Mouse (Mus musculus) layer of hippocampus, adult 9-10 months (tissue): ENCODE data around the gene Cyct.

ENCODE experiments used
- DNase-seq: peaks from one replicate; pipeline ENCODE4 v3.0.0; 2022; ENCODE audit warnings: low spot score

Cyct gene

DNA sequence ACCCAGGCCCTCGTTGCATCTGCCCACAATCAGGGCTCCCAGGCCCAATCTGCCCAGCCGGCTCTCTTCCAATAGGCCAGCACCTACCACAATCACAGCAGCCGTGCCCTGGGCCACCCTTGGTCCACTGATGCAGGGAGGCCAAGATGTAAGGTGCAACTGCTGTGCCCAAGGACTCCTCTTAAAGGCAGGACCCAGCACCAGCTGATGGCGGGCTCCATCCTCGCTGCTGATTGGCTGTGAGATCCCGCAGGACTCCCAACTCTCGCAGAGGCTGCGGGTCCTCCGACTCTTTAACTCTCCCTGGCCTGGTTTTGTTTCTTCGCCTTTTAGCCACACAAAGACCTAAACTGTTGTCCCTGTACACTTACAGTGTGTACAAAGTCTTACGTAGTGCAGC is at the start of gene Cyct:
TSS of gene Cyct (minus strand) at position 225 of the 400 bp plus-strand sequence.
- DNase-seq, result no peak

- DNase-seq, result no peak
These were observed 49.7 kb upstream of the Cyct start for GRCm38 (mm10) chr2:76409986-76410385.

GRCm38 (mm10) chr2:76409526-76409925 is 49.3 kb upstream of the Cyct start:
- DNase-seq, result no peak

DNA sequence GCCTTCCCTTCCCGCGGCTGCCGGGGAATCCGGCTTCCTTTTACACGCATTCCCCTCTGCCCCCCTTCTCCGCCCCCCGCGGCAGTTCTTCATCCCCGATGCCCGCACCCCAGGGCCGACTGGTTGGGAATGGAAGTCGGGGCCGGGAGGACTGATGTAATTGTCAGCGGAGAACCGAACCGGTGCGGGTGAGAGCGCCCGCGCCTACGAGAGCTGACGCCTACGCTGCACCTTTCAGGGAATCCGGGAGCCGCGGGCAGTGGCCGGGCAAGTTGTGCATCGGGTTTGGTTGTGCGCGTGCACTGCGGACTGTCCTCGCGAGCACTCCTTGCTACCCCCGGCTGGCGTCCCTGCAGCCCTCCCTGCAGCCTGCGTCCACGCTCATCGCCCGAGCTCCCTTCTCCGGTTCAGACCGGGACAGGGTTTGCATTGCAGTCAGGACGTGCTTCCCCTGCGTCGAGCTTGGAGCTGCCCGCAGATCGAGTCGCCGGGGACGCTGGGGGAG is 46.7 kb upstream of the Cyct start:
- peak; percentile 16 for DNase-seq

GRCm38 (mm10) chr2:76406151-76406936 is 46.1 kb upstream of the Cyct start, which contains the start of gene Osbpl6:
TSS of gene Osbpl6 (plus strand) at chr2:76406508.
- DNase-seq, result no peak

GRCm38 (mm10) chr2:76405596-76406150 is 45.4 kb upstream of the Cyct start:
- DNase-seq, result no peak

DNA sequence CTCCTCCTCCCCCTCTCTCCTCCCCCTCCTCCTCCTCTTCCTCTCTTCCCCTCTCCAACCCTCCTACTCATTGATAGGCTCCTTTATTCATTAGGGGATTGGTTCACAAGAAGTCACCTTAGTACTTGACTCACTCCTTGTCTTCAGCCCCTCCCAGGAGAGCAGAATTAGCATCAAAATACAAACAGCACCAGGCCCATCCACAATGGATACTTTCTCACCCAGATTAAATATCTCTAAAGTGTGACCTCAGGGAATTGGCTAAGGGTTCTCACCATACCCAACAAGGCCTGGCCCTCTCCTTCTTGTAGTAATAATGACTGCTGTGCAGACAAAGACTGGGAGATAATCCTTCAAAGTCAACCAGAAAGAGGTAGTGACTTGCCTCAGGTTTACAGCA is 39.9 kb upstream of the Cyct start:
- no peak for DNase-seq

- no peak for DNase-seq
These were observed 26.3 kb upstream of the Cyct start for GRCm38 (mm10) chr2:76386531-76386930.

- DNase-seq, result no peak
These were observed 18.4 kb upstream of the Cyct start for GRCm38 (mm10) chr2:76378646-76379045.

DNA sequence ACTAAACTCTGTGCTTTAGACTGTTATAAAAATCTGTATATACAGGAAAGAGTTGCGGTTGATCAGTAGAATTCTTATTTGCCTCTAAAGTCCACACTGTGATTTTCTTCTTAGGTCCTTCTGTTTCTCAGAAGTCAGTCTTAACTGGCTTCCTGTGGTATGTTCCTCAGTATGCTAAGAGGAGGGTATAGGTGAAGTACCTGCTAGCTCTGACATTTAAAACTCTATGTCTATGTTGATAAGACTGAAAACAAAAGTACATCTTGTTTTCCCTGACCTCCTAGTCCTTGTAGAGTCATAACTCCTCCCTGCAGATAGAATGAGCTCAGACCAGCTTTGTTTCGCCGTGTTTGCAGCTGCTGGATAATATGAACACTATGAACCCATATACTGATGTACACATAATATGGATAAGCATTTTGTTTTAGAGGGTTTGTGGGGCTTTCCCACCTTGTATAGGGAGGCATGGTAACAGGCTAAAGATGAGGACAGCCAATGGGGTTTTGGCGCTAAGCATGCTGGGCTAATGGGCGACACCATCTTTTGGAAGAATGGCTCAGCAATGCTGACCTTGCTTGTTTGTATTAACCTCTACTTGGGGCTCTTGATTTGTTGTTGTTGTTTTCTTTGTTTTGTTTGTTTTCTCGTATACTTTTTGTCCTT is 14.4 kb upstream of the Cyct start:
- no peak for DNase-seq

GRCm38 (mm10) chr2:76372244-76372643 is 12.0 kb upstream of the Cyct start:
- DNase-seq, result no peak

DNA sequence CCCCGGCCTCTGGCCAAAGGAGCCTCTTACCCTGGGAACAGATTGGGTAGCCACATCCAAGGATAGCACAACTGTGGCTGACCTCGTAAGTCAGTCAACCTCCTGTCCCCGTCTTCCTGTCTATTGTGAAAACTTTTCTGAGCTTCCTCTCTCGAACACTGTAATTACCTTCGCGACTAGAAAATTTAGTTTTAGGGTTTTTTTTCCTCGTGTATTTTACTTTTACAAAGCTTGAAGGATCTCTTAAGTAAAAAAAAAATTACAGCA is 10.3 kb upstream of the Cyct start:
- DNase-seq, result no peak

GRCm38 (mm10) chr2:76369821-76370655 is 9.8 kb upstream of the Cyct start, which contains the start of gene Rbm45:
TSS of gene Rbm45 (plus strand) at chr2:76369984.
- peak; percentile 60 for DNase-seq

DNA sequence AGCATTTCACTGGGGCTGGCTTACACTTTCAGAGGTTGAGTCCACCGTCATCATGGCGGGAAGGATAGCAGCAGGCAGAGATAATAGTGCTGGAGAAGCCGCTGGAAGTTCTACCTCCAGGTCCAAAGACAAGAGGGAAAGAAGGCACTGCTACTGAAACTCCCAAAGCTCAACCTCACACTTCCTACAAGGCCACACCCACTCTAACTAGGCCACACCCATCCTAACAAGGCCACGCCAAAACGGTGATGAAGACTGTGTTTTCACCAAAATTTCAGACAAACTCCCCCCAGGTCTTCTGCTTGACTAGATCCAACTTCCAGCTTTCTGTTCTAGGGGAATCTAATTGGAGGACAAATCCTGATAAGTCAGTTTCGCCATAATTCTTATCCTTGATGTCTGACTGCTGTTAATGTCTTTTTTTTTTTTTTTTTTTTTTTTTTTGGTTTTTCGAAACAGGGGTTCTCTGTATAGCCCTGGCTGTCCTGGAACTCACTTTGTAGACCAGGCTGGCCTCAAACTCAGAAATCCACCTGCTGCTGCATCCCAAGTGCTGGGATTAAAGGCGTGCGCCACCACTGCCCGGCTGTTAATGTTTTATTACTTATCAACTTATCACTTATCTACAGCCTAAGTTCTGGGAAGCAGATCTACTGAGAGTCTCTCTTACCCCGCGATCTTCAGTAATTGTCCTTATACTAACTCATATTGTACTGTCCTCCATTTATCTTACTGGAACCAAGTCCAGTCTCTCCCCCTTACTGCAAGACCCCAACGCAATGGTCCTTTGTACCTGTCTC is 8.8 kb upstream of the Cyct start:
- DNase-seq, result no peak

GRCm38 (mm10) chr2:76367188-76367922 is 7.1 kb upstream of the Cyct start:
- peak; percentile 87 for DNase-seq

- no peak for DNase-seq
These were observed 5.6 kb upstream of the Cyct start for GRCm38 (mm10) chr2:76365811-76366210.

GRCm38 (mm10) chr2:76362111-76362510 is 1.9 kb upstream of the Cyct start:
- DNase-seq, result no peak

DNA sequence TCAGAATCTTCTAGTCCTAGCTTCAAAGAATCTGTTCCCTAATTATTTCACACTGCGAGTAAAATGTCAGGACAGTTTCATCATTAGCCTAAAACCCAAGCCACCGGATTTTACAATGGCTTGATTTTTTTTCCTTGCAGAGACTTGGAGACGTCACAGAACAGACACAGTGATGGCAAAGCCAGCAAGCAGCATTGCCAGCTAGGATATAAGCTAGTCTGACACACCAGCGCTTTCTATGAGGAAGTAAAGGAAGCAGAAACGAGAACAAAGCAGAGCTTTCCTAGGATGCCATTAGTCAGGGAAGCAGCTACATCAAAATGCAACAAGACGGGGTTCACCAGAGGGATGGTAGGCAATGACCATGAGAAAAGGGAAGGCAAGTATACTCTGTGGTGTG is 12.4 kb downstream of the Cyct start:
- no peak for DNase-seq

- no peak for DNase-seq
These were observed 18.1 kb downstream of the Cyct start for GRCm38 (mm10) chr2:76342146-76342545.

GRCm38 (mm10) chr2:76338215-76339156 is 21.8 kb downstream of the Cyct start, which contains the start of gene Pde11a:
TSS of gene Pde11a (minus strand) at chr2:76338774.
- no peak for DNase-seq
